ENCODE assay signal across 22 mouse cellular contexts in the genomic region with DNA sequence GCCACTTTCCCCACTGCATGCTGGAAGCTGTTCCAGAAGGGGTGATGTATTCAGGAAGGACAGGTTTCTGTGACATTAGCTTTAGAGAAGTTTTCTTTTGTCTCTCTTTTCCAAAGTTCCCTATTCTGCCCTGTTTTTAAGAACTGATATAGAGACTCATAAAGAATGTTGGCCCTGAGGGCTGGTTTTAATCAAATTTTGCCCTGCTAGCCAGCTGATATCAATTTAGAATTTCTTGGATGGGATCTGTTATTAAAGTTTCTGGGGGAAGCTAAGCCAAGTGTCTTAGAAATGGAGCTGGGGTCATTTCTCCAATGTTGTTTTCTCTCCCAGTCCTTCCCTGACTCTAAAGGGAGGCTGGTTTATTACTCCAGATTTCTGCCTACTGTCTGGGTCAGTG. TPM values are rescaled to one million over a fixed set of nuclear protein-coding genes. Genes with fewer than 3 reads are reported as not detected.
"Had no signal": no experiment of that assay in that cellular context is flagged by ENCODE, and none has a peak within 500 bp of the region (broad histone marks: within the 10 kb centered on the region; RNA-seq: fewer than 3 reads in every experiment).

No protein-coding gene starts in this region.

- H3K4me3 ChIP-seq: liver, embryonic 13.5 days; megakaryocyte, embryonic 14.5 days; midbrain, embryonic 10.5 days; midbrain, embryonic 13.5 days; myocyte; neural tube, embryonic 13.5 days; stomach, embryonic 15.5 days had no signal

- H3K27ac ChIP-seq: liver, embryonic 13.5 days; midbrain, embryonic 10.5 days; midbrain, embryonic 13.5 days; neural tube, embryonic 13.5 days; stomach, embryonic 15.5 days had no signal

- H3K27me3 ChIP-seq: liver, embryonic 13.5 days; megakaryocyte, embryonic 14.5 days; midbrain, embryonic 13.5 days; neural tube, embryonic 13.5 days; stomach, embryonic 15.5 days had no signal

- H3K36me3 ChIP-seq: liver, embryonic 13.5 days; midbrain, embryonic 10.5 days; midbrain, embryonic 13.5 days; neural tube, embryonic 13.5 days; stomach, embryonic 15.5 days had no signal

- ATAC-seq: midbrain, embryonic 13.5 days; midbrain, embryonic 16.5 days had no signal

- DNase-seq: kidney, adult 9 months; kidney, postnatal 14 days; kidney, postnatal 4 days; left cerebral cortex, postnatal 4 days; liver, embryonic 13.5 days; lung, embryonic 14.5 days; lung, postnatal 10 days; lung, postnatal 36 days; retina, postnatal 1 day; right cerebral cortex, postnatal 25 days; spleen, adult 18-20 months; thymus, postnatal 25 days had no signal

- H3K9me3 ChIP-seq: liver, embryonic 13.5 days; megakaryocyte, embryonic 14.5 days; midbrain, embryonic 10.5 days; midbrain, embryonic 13.5 days; neural tube, embryonic 13.5 days; stomach, embryonic 15.5 days had no signal

- H3K9ac ChIP-seq: liver, embryonic 13.5 days; lung, embryonic 14.5 days; midbrain, embryonic 13.5 days; neural tube, embryonic 13.5 days; stomach, embryonic 15.5 days had no signal

- H3K4me2 ChIP-seq: liver, embryonic 13.5 days; lung, embryonic 14.5 days; midbrain, embryonic 13.5 days; neural tube, embryonic 13.5 days; stomach, embryonic 15.5 days had no signal

- H3K4me1 ChIP-seq: liver, embryonic 13.5 days; megakaryocyte, embryonic 14.5 days; midbrain, embryonic 13.5 days; neural tube, embryonic 13.5 days; stomach, embryonic 15.5 days had no signal

RNA-seq across cellular contexts. Expression of gene Samd3, which starts 38.7 kb away (rescaled TPM):
- total RNA-seq: layer of hippocampus, adult 18-20 months had no signal
- polyA plus RNA-seq: kidney, embryonic 16.5 days; liver, embryonic 13.5 days; liver, embryonic 16.5 days; neural tube, embryonic 13.5 days; stomach, embryonic 15.5 days had no signal
